Mouse (Mus musculus): ENCODE data around the gene Tmem174.

Gene Tmem174

GRCm38 (mm10) chr13:98632306-98632942 lies 4.8 kb downstream of the Tmem174 start:
- DNase-seq, result no peak

GRCm38 (mm10) chr13:98631105-98631838 lies 5.9 kb downstream of the Tmem174 start:
- DNase-seq, result no peak

DNA sequence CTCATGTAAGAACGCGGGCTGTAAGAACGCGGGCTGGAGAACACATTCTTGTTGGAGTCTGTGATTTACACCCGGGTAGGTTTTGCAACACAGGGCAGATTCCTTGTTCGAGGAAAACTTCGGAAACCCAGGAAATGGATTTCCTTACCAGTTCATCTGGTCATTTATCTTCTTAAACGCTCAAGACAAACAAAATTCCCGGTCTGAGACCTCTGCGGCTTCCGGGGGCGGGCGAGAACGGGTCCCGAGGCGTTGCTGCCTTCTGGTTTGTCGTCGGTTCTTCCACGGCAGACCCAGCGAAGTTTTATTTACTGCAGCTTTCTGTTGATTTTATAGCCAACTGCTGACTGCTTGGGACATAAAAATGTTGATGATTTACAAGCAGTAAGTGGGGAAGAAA lies 10.5 kb downstream of the Tmem174 start:
- DNase-seq, result no peak

DNA sequence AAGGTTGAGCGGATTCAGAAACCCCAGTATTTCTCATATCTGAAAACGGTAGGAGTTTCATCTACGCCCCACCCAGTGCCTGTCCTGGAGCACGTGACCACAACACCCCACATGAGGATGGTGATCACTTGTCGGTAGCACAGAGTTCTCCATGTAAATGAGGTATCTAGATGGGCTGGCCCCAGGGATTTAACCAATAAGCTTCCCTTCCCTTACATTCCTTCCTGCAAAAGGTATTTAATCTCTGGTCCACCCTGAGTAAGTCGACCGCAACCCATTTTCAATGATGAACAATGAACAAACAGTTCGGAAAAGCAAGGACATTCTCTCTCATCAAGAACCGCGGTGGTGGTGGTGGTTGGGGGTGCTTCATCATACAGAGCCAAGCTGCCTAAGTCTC lies 12.7 kb downstream of the Tmem174 start:
- DNase-seq, result no peak

DNA sequence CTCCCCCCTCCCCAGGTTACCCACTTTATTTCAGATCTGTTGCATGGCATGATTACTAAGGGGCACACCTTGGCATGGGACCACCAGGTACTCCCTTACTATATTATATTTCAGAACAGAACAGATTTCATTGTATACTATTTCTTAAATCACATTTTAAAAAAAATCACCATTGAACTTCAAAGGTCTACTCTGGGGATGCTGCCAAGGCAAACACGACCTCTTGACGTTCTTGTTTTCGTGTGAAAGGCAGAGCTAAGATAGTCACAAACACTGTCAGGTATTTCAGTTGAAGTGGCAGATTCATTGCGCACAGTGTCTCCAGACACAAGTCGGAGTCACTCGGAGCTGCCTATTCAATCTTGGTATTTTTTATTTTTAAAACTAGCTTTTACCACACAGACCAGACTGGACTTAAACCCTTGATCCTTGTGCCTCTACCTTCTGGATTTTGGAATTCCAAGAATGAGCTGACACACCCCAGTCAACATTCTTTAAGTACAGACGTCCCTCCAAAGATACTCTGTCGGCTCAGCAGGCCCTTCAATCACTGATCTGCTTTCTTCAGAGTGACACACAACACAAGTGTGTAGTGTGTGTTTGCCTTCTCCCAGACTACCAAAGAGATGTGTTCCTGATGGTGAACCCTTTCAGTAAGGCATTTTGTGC lies 14.2 kb downstream of the Tmem174 start:
- DNase-seq, result no peak

- DNase-seq, result no peak
These were observed 19.7 kb downstream of the Tmem174 start for GRCm38 (mm10) chr13:98617429-98618067.

DNA sequence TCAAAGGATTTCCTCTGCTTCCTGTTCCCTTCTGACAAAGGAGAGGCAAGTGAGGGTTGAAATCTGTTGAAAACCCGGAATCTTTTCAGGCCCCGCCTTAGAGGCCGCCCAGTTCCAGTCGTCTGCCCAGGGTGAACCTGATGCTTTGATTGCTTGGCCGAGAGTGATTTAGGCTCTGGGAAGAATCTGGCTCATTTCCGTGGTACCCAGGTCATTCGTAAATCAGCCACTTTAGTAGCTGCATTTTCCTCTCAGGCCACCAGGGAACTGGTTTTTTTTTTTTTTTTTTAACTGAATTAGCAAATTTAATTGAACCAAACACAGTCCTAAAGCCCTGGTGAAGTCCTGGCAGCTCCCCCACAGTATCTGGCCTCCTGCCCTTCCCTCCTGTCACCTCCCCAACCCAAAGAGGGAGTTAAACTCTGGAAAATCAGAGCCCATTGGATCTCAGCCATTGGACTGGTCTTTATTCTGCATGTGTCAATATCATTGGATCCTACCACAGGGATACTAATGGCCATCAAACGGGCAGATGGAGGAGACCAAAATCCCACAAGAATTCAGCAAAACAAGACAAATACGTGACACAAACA lies 29.2 kb downstream of the Tmem174 start:
- no peak for DNase-seq

GRCm38 (mm10) chr13:98603799-98604198 lies 33.4 kb downstream of the Tmem174 start:
- no peak for DNase-seq

DNA sequence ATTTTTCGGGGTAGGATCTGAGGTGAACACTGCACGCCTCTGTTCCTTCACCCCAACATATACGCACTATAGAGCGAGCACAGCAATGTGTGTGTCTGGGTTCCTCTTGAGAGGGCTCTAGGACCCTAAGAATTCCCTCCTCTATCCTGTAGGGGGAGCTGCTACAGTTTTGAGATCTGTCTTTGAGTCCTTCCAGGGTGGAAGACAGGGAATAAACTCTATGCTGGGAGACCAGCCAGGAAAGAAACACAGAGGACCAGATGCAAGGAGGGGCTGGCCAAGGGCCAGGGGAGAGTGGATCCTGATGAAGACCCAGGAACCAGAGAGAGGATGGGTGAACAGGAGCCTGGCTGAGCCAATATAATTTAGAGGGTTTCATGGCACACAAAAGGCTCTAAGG lies 40.5 kb downstream of the Tmem174 start:
- DNase-seq, result no peak

- no peak for DNase-seq
These were observed 42.5 kb downstream of the Tmem174 start for GRCm38 (mm10) chr13:98594726-98595141.

GRCm38 (mm10) chr13:98593938-98594539 lies 43.2 kb downstream of the Tmem174 start:
- no peak for DNase-seq

- DNase-seq, result no peak
These were observed 45.8 kb downstream of the Tmem174 start for GRCm38 (mm10) chr13:98591406-98591805.

GRCm38 (mm10) chr13:98590693-98591389 lies 46.4 kb downstream of the Tmem174 start:
- DNase-seq, result no peak

DNA sequence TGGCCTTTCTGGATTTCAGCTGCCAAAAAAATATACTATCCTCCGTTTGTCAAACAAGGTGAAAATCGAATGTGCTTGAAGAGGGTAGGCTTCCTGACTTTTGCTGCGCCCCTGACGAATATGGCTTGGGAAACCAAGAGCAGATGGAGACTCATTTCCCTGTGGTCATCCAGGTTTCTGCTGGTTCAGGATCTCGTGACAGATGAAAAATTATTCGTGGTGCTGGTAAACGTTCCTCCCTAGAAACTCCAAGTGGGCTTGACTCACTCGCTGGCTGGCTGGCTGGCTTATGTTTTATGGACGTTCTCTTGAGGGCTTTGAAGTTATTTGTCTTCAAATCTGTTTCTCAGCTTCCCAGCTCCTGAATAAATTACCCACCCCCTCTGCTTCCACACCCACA lies 47.6 kb downstream of the Tmem174 start:
- no peak for DNase-seq

- DNase-seq, result peak; percentile 48
These were observed 48.2 kb downstream of the Tmem174 start for GRCm38 (mm10) chr13:98588951-98589501.

GRCm38 (mm10) chr13:98588480-98588879 lies 48.7 kb downstream of the Tmem174 start:
- DNase-seq, result no peak

GRCm38 (mm10) chr13:98587639-98588038 lies 49.6 kb downstream of the Tmem174 start:
- no peak for DNase-seq

DNA sequence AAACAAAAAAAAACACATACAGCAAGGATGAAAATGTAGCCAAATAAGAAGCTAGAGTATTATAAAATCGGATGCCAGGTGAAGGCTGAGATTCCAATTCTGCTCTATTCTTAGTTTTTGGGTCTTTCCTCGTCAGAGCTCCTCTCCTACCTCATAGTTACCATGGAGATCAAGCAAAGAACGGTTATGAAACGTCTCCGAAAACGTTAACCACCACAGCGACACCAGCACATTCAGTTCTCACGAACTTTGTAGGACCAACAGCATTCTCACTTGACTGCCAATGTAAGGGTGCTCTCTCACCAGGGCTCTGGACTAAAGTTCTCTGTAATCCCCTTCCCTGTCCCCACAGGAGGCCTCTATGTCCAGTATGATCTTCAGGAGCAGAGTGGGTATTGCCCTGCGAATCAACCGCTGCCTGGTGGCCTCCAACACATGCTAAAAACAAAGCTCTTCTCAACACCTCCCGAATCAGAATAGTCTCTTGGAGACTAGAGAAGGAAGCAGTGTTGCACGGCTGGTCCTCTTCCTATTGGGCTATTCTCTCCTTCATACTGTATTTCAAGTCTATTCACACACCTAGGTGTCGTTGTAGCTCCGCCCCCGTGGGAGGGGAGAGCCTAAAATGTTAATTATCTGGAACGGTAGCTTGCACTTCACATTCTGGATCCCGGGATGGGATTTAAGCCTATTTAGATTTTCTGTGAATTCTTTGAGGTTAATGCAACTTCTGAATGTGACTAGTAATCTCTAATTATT lies 50.2 kb downstream of the Tmem174 start:
- DNase-seq, result no peak

Measured in thymus, postnatal 14 days (tissue).